In the genomic region with DNA sequence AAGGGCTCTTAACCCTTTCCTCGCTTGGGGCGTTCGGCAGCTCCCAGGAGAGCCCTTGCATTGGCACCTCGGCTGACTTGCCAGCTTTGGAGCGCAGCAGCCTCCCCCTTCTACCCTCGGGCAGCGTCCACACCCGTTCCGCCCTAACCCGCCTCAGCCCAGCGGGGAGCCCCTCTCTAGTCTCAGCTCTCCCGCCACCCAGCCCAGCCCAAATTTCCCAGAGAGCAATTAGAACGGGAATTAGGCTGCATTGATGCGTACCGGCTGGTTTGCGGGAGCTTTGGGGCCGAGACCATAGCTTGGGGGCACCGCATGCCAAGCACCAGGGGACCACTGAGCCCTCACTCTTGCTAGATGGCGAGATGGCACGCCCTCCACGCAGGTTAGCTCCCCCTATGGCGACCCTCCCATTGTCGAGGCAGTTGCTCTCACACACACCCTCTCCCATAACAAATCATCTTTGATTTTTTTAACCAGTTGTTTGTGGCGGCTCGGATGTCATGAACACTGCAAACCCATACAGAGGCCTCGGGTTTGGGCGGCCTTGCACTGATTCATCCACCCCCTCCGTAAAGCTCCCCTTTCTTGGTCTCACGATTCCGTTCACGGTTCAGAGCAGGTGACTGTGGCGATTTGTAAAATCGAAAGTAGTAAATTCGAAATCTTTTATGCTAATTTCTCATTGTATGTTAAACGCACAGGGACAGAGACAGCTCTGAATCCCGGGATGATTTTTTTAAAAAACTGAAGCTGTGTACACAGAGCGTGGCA, we compare ENCODE assay signal across 9 mouse cellular contexts. TPM values are rescaled to one million over a fixed set of nuclear protein-coding genes. Genes with fewer than 3 reads are reported as not detected.
DNase-seq lines count a peak whose midpoint lies in the region; ATAC-seq and TF ChIP-seq lines count a peak whose summit lies in the region.
"Had no signal": no experiment of that assay in that cellular context is flagged by ENCODE, and none has a peak within 500 bp of the region (broad histone marks: within the 10 kb centered on the region; RNA-seq: fewer than 3 reads in every experiment).

No protein-coding gene starts in this region.

- no peak overlapping the region for H3K9ac ChIP-seq in embryonic facial prominence, embryonic 14.5 days (ENCODE audit: low read depth, low read length)
- H3K9ac ChIP-seq in neural tube, embryonic 15.5 days (replicated peaks) = no peak overlapping the region

- H3K4me1 ChIP-seq in heart, embryonic 10.5 days = peaks cover 23% of the 10 kb centered on the region
- peaks cover 62% of the 10 kb centered on the region for H3K4me1 ChIP-seq in E14TG2a.4 (replicated peaks; ENCODE audit: low read depth, low read length)
- H3K4me1 ChIP-seq in embryonic facial prominence, embryonic 14.5 days (ENCODE audit: control insufficient read depth, insufficient read depth, low read length) = peaks cover 12% of the 10 kb centered on the region; the same call in 1 of the 2 replicates
- peaks cover 24% of the 10 kb centered on the region for H3K4me1 ChIP-seq in limb, embryonic 10.5 days
- H3K4me1 ChIP-seq in neural tube, embryonic 15.5 days = peaks cover 42% of the 10 kb centered on the region

- no peak for TF ChIP-seq CTCF in E14TG2a.4 (conservative IDR thresholded peaks at IDR 0.05; ENCODE audit: low read length)

- no peak for DNase-seq in heart, embryonic 10.5 days (ENCODE audit: low spot score)
- DNase-seq in heart, postnatal 25 days (ENCODE audit: low spot score) = no peak
- no peak for DNase-seq in embryonic facial prominence, embryonic 14.5 days (ENCODE audit: low spot score)
- DNase-seq in limb, embryonic 10.5 days (ENCODE audit: low spot score) = peak; percentile 42
- DNase-seq in thymus, postnatal 0 days (ENCODE audit: low spot score) = no peak

- peak overlapping the region; percentile 31 for H3K4me3 ChIP-seq in heart, embryonic 10.5 days
- peak overlapping the region; percentile 64 for H3K4me3 ChIP-seq in E14TG2a.4 (replicated peaks; ENCODE audit: low read length)
- peak overlapping the region; percentile 25 for H3K4me3 ChIP-seq in embryonic facial prominence, embryonic 14.5 days (ENCODE audit: low read depth, low read length)
- H3K4me3 ChIP-seq in limb, embryonic 10.5 days = peak overlapping the region; percentile 8; the same call in 1 of the 2 replicates
- peak overlapping the region; percentile 21; the same call in 1 of the 2 replicates for H3K4me3 ChIP-seq in neural tube, embryonic 15.5 days (replicated peaks)

- 0 out of 2 replicates have a peak, but pooled peaks have one; percentile 31 for ATAC-seq in embryonic facial prominence, embryonic 14.5 days (ENCODE audit: low read depth)
- no peak for ATAC-seq in neural tube, embryonic 15.5 days (ENCODE audit: low FRiP score)
- no peak for ATAC-seq in erythroblast, adult 5-6 weeks (replicated peaks; ENCODE audit: low FRiP score, poor library complexity, severe bottlenecking)

- no peak overlapping the region for H3K27ac ChIP-seq in heart, embryonic 10.5 days
- H3K27ac ChIP-seq in embryonic facial prominence, embryonic 14.5 days (replicated peaks; ENCODE audit: low read depth, low read length) = no peak overlapping the region
- H3K27ac ChIP-seq in limb, embryonic 10.5 days = no peak overlapping the region
- H3K27ac ChIP-seq in neural tube, embryonic 15.5 days (replicated peaks) = no peak overlapping the region

- H3K4me2 ChIP-seq in embryonic facial prominence, embryonic 14.5 days (ENCODE audit: low read depth, low read length) = peak overlapping the region; percentile 35
- H3K4me2 ChIP-seq in neural tube, embryonic 15.5 days = peak overlapping the region; percentile 64

- H3K9me3 ChIP-seq in heart, embryonic 10.5 days = peaks cover 7% of the 10 kb centered on the region
- H3K9me3 ChIP-seq in E14TG2a.4 (ENCODE audit: low read length) = peaks cover 14% of the 10 kb centered on the region
- H3K9me3 ChIP-seq in embryonic facial prominence, embryonic 14.5 days (ENCODE audit: control insufficient read depth, low read length) = peaks cover 7% of the 10 kb centered on the region
- H3K9me3 ChIP-seq in limb, embryonic 10.5 days (replicated peaks) = peaks cover 2% of the 10 kb centered on the region; the same call in 1 of the 2 replicates
- 0 out of 2 replicates have a peak, but pooled peaks cover 6% of the 10 kb centered on the region for H3K9me3 ChIP-seq in neural tube, embryonic 15.5 days (replicated peaks)

- 1% methylated on average over 37 of the region's 37 CpGs for WGBS in heart, embryonic 10.5 days
- under 1% methylated on average over 32 of the region's 37 CpGs for WGBS in embryonic facial prominence, embryonic 14.5 days
- WGBS in limb, embryonic 10.5 days = under 1% methylated on average over 37 of the region's 37 CpGs
- under 1% methylated on average over 37 of the region's 37 CpGs for WGBS in neural tube, embryonic 15.5 days

- H3K36me3 ChIP-seq in heart, embryonic 10.5 days = no peaks in the 10 kb centered on the region
- H3K36me3 ChIP-seq in E14TG2a.4 (ENCODE audit: insufficient read depth, low read length) = no peaks in the 10 kb centered on the region
- no peaks in the 10 kb centered on the region for H3K36me3 ChIP-seq in embryonic facial prominence, embryonic 14.5 days (ENCODE audit: control insufficient read depth, insufficient read depth, low read length)
- no peaks in the 10 kb centered on the region for H3K36me3 ChIP-seq in limb, embryonic 10.5 days
- H3K36me3 ChIP-seq in neural tube, embryonic 15.5 days = no peaks in the 10 kb centered on the region

- intact Hi-C loops in heart, postnatal 25 days (cut with DNase I) = no loop called here

- peaks cover 99% of the 10 kb centered on the region for H3K27me3 ChIP-seq in heart, embryonic 10.5 days (ENCODE audit: insufficient read depth, poor library complexity, severe bottlenecking)
- H3K27me3 ChIP-seq in E14TG2a.4 (ENCODE audit: insufficient read depth, low read length) = peaks cover 96% of the 10 kb centered on the region
- peaks cover 85% of the 10 kb centered on the region for H3K27me3 ChIP-seq in embryonic facial prominence, embryonic 14.5 days (replicated peaks; ENCODE audit: control insufficient read depth, insufficient read depth, low read length)
- H3K27me3 ChIP-seq in limb, embryonic 10.5 days (ENCODE audit: low read depth, poor library complexity, severe bottlenecking) = peaks cover 96% of the 10 kb centered on the region
- peaks cover 80% of the 10 kb centered on the region for H3K27me3 ChIP-seq in neural tube, embryonic 15.5 days (replicated peaks)

RNA-seq across cellular contexts. Expression of a gene that starts 1.5 kb away (rescaled TPM):
- polyA plus RNA-seq in heart, embryonic 10.5 days (2016; fragmentation: Nextera tagmentation; extraction: Ambion mirVana) = not detected in 2 replicates
- not detected for total RNA-seq in heart, postnatal 25 days (2021)
- polyA plus RNA-seq in embryonic facial prominence, embryonic 14.5 days (2014; fragmentation: Nextera tagmentation; extraction: Ambion mirVana) = not detected in 2 replicates
- not detected in 2 replicates for polyA plus RNA-seq in limb, embryonic 10.5 days (2016; fragmentation: Nextera tagmentation; extraction: Ambion mirVana)
- 1.3 and 2.1 TPM in 2 replicates for polyA plus RNA-seq in neural tube, embryonic 15.5 days (2015; fragmentation: Nextera tagmentation; extraction: Ambion mirVana)
- polyA plus RNA-seq in thymus, postnatal 0 days (2015; fragmentation: Nextera tagmentation; extraction: Ambion mirVana) = not detected in 2 replicates
- total RNA-seq in erythroblast, adult 5-6 weeks (2015; ENCODE audit: low replicate concordance) = not detected in 2 replicates
- total RNA-seq in erythroblast, adult 5-6 weeks (2017; ENCODE audit: low replicate concordance) = not detected in 2 replicates
- total RNA-seq: hematopoietic stem cell, adult 5-6 weeks had no signal

Comparison
In these comparisons a context has a peak if more than half of its experiments do, and no peak if none do; other contexts are left out.
1. H3K4me3 ChIP-seq: peak in every context shown above with its lines; median percentile 64 in E14TG2a.4; 31 in heart, embryonic 10.5 days; 25 in embryonic facial prominence, embryonic 14.5 days; 21 in neural tube, embryonic 15.5 days; 8 in limb, embryonic 10.5 days.